Mouse (Mus musculus): ENCODE results near the gene Fgf9. TPM values are rescaled to one million over a fixed set of nuclear protein-coding genes. Genes with fewer than 3 reads are reported as not detected.
A peak's percentile ranks its signal among the peaks of the same experiment; 100 is the strongest.

The Fgf9 gene
- polyA plus RNA-seq, 1 experiment from 2014 or later, result 6.5 TPM

- 18% methylated on average over 6 of the region's 6 CpGs for WGBS
- Histone ChIP-seq H3K4me1 (no peaks in the 10 kb centered on the region), H3K36me3 (replicated peaks) (no peaks in the 10 kb centered on the region), H3K27ac (replicated peaks) (no peak overlapping the region), H3K9me3 (no peaks in the 10 kb centered on the region), H3K4me3 (no peak overlapping the region), H3K27me3 (replicated peaks; ENCODE audit: low read depth, poor library complexity, severe bottlenecking) (no peaks in the 10 kb centered on the region)
- DNase-seq (ENCODE audit: low spot score), result no peak
Observed at GRCm38 (mm10) chr14:58101298-58101697, 31.0 kb downstream of the Fgf9 start.

- H3K4me3 ChIP-seq, result no peak overlapping the region
- no peak for DNase-seq (ENCODE audit: low spot score)
- H3K9me3 ChIP-seq, result no peaks in the 10 kb centered on the region
- no peaks in the 10 kb centered on the region for H3K4me1 ChIP-seq
- H3K36me3 ChIP-seq (replicated peaks), result no peaks in the 10 kb centered on the region
- no peak overlapping the region for H3K27ac ChIP-seq (replicated peaks)
- WGBS, result 62% methylated on average over 8 of the region's 8 CpGs
- H3K27me3 ChIP-seq (replicated peaks; ENCODE audit: low read depth, poor library complexity, severe bottlenecking), result no peaks in the 10 kb centered on the region
Observed at GRCm38 (mm10) chr14:58104266-58104665, 33.9 kb downstream of the Fgf9 start.

GRCm38 (mm10) chr14:58105596-58105995 is 35.2 kb downstream of the Fgf9 start:
- WGBS, result 83% methylated on average over 5 of the region's 5 CpGs

GRCm38 (mm10) chr14:58109601-58110000 is 39.3 kb downstream of the Fgf9 start:
- no peak overlapping the region for H3K27ac ChIP-seq (replicated peaks)
- no peak overlapping the region for H3K4me3 ChIP-seq
- H3K9me3 ChIP-seq, result no peaks in the 10 kb centered on the region
- H3K4me1 ChIP-seq, result no peaks in the 10 kb centered on the region
- WGBS, result 90% methylated on average over 9 of the region's 9 CpGs
- no peak for DNase-seq (ENCODE audit: low spot score)
- H3K27me3 ChIP-seq (replicated peaks; ENCODE audit: low read depth, poor library complexity, severe bottlenecking), result no peaks in the 10 kb centered on the region
- no peaks in the 10 kb centered on the region for H3K36me3 ChIP-seq (replicated peaks)

More at GRCm38 (mm10) chr14:58105596-58105995, 35.2 kb downstream of the Fgf9 start:
- Histone ChIP-seq H3K9me3 (no peaks in the 10 kb centered on the region), H3K27ac (replicated peaks) (no peak overlapping the region), H3K27me3 (replicated peaks; ENCODE audit: low read depth, poor library complexity, severe bottlenecking) (no peaks in the 10 kb centered on the region), H3K4me3 (no peak overlapping the region), H3K36me3 (replicated peaks) (no peaks in the 10 kb centered on the region), H3K4me1 (no peaks in the 10 kb centered on the region)
- no peak for DNase-seq (ENCODE audit: low spot score)

- DNase-seq (ENCODE audit: low spot score), result no peak
- no peak overlapping the region for H3K27ac ChIP-seq (replicated peaks)
- H3K4me3 ChIP-seq, result no peak overlapping the region
- no peaks in the 10 kb centered on the region for H3K36me3 ChIP-seq (replicated peaks)
- no peaks in the 10 kb centered on the region for H3K27me3 ChIP-seq (replicated peaks; ENCODE audit: low read depth, poor library complexity, severe bottlenecking)
- no peaks in the 10 kb centered on the region for H3K4me1 ChIP-seq
- WGBS, result 92% methylated on average over 10 of the region's 10 CpGs
- H3K9me3 ChIP-seq, result no peaks in the 10 kb centered on the region
Observed at GRCm38 (mm10) chr14:58111562-58111961, 41.2 kb downstream of the Fgf9 start.

- Histone ChIP-seq H3K27me3 (replicated peaks; ENCODE audit: low read depth, poor library complexity, severe bottlenecking) (no peaks in the 10 kb centered on the region), H3K36me3 (replicated peaks) (no peaks in the 10 kb centered on the region), H3K4me3 (no peak overlapping the region), H3K4me1 (no peaks in the 10 kb centered on the region), H3K27ac (replicated peaks) (no peak overlapping the region), H3K9me3 (no peaks in the 10 kb centered on the region)
- WGBS, result 78% methylated on average over 3 of the region's 3 CpGs
- no peak for DNase-seq (ENCODE audit: low spot score)
Observed at GRCm38 (mm10) chr14:58112341-58112740, 42.0 kb downstream of the Fgf9 start.

GRCm38 (mm10) chr14:58113180-58113579 is 42.8 kb downstream of the Fgf9 start:
- no peak for DNase-seq (ENCODE audit: low spot score)
- Histone ChIP-seq H3K4me1 (no peaks in the 10 kb centered on the region), H3K4me3 (no peak overlapping the region), H3K27ac (replicated peaks) (no peak overlapping the region), H3K27me3 (replicated peaks; ENCODE audit: low read depth, poor library complexity, severe bottlenecking) (no peaks in the 10 kb centered on the region), H3K36me3 (replicated peaks) (no peaks in the 10 kb centered on the region), H3K9me3 (no peaks in the 10 kb centered on the region)
- WGBS, result 75% methylated on average over 6 of the region's 6 CpGs

- H3K27me3 ChIP-seq (replicated peaks; ENCODE audit: low read depth, poor library complexity, severe bottlenecking), result no peaks in the 10 kb centered on the region
- no peaks in the 10 kb centered on the region for H3K9me3 ChIP-seq
- H3K4me3 ChIP-seq, result no peak overlapping the region
- H3K27ac ChIP-seq (replicated peaks), result no peak overlapping the region
- no peaks in the 10 kb centered on the region for H3K36me3 ChIP-seq (replicated peaks)
- DNase-seq (ENCODE audit: low spot score), result no peak
- 84% methylated on average over 2 of the region's 2 CpGs for WGBS
- H3K4me1 ChIP-seq, result no peaks in the 10 kb centered on the region
Observed at GRCm38 (mm10) chr14:58114146-58114545, 43.8 kb downstream of the Fgf9 start.

GRCm38 (mm10) chr14:58124625-58125024 is 54.3 kb downstream of the Fgf9 start:
- H3K36me3 ChIP-seq (replicated peaks), result no peaks in the 10 kb centered on the region
- no peaks in the 10 kb centered on the region for H3K9me3 ChIP-seq
- H3K4me1 ChIP-seq, result no peaks in the 10 kb centered on the region

GRCm38 (mm10) chr14:58126508-58126907 is 56.2 kb downstream of the Fgf9 start:
- H3K9me3 ChIP-seq, result no peaks in the 10 kb centered on the region
- no peak overlapping the region for H3K4me3 ChIP-seq
- no peak overlapping the region for H3K27ac ChIP-seq (replicated peaks)
- no peaks in the 10 kb centered on the region for H3K36me3 ChIP-seq (replicated peaks)
- H3K4me1 ChIP-seq, result no peaks in the 10 kb centered on the region
- 90% methylated on average over 10 of the region's 10 CpGs for WGBS
- no peaks in the 10 kb centered on the region for H3K27me3 ChIP-seq (replicated peaks; ENCODE audit: low read depth, poor library complexity, severe bottlenecking)
- no peak for DNase-seq (ENCODE audit: low spot score)

More at GRCm38 (mm10) chr14:58124625-58125024, 54.3 kb downstream of the Fgf9 start:
- Histone ChIP-seq H3K27ac (replicated peaks) (no peak overlapping the region), H3K27me3 (replicated peaks; ENCODE audit: low read depth, poor library complexity, severe bottlenecking) (no peaks in the 10 kb centered on the region), H3K4me3 (no peak overlapping the region)
- DNase-seq (ENCODE audit: low spot score), result no peak

- Histone ChIP-seq H3K36me3 (replicated peaks) (no peaks in the 10 kb centered on the region), H3K9me3 (no peaks in the 10 kb centered on the region), H3K4me3 (no peak overlapping the region), H3K4me1 (no peaks in the 10 kb centered on the region), H3K27ac (replicated peaks) (no peak overlapping the region), H3K27me3 (replicated peaks; ENCODE audit: low read depth, poor library complexity, severe bottlenecking) (no peaks in the 10 kb centered on the region)
- DNase-seq (ENCODE audit: low spot score), result no peak
- WGBS, result 82% methylated on average over 1 of the region's 1 CpGs
Observed at GRCm38 (mm10) chr14:58139506-58140055, 69.2 kb downstream of the Fgf9 start.

GRCm38 (mm10) chr14:58149637-58150470 is 79.5 kb downstream of the Fgf9 start:
- H3K27me3 ChIP-seq (replicated peaks; ENCODE audit: low read depth, poor library complexity, severe bottlenecking), result no peaks in the 10 kb centered on the region
- H3K27ac ChIP-seq (replicated peaks), result no peak overlapping the region
- H3K36me3 ChIP-seq (replicated peaks), result no peaks in the 10 kb centered on the region
- DNase-seq (ENCODE audit: low spot score), result peak; percentile 10
- H3K4me1 ChIP-seq, result peaks cover 31% of the 10 kb centered on the region
- 76% methylated on average over 23 of the region's 23 CpGs for WGBS
- no peaks in the 10 kb centered on the region for H3K9me3 ChIP-seq
- H3K4me3 ChIP-seq, result no peak overlapping the region

- Histone ChIP-seq H3K36me3 (replicated peaks) (no peaks in the 10 kb centered on the region), H3K4me3 (no peak overlapping the region), H3K4me1 (peaks cover 31% of the 10 kb centered on the region), H3K27me3 (replicated peaks; ENCODE audit: low read depth, poor library complexity, severe bottlenecking) (no peaks in the 10 kb centered on the region), H3K27ac (replicated peaks) (no peak overlapping the region), H3K9me3 (no peaks in the 10 kb centered on the region)
- 78% methylated on average over 13 of the region's 13 CpGs for WGBS
- DNase-seq (ENCODE audit: low spot score), result no peak
Observed at GRCm38 (mm10) chr14:58150471-58150855, 80.1 kb downstream of the Fgf9 start.

Measured in embryonic facial prominence, embryonic 10.5 days (tissue).